Mouse (Mus musculus) G1E (cell line): ENCODE data around the gene Sept8. TPM values are rescaled to one million over a fixed set of nuclear protein-coding genes. Genes with fewer than 3 reads are reported as not detected.

Source experiments
- ATAC-seq: 2 replicates; pipeline ENCODE4 v1.8.0; 2016; ENCODE audit warnings: mild to moderate bottlenecking; ENCODE audit not compliant: insufficient number of reproducible peaks, poor library complexity, low FRiP score, severe bottlenecking; ENCODE audit errors: extremely low read depth
- DNase-seq: peaks from one replicate; pipeline ENCODE4 v3.0.0; 2012; ENCODE audit warnings: low spot score
- H3K27me3 ChIP-seq: 2 replicates; pipeline ENCODE4 v1.6.1; 2012; ENCODE audit warnings: mild to moderate bottlenecking, low read length, inconsistent platforms; ENCODE audit not compliant: insufficient read depth
- H3K36me3 ChIP-seq: replicated peaks from 2 replicates; pipeline ENCODE3; 2012; ENCODE audit warnings: mild to moderate bottlenecking, inconsistent platforms
- H3K4me1 ChIP-seq: 2 replicates; pipeline ENCODE4 v1.6.1; 2012; ENCODE audit warnings: low read depth, low read length, inconsistent platforms, mixed read lengths; ENCODE audit not compliant: insufficient read depth
- H3K4me3 ChIP-seq: 2 replicates; pipeline ENCODE4 v1.5.1; 2012; ENCODE audit warnings: low read depth, mild to moderate bottlenecking, inconsistent platforms, low read length, moderate library complexity, mixed read lengths
- H3K9me3 ChIP-seq: replicated peaks from 2 replicates; pipeline ENCODE4 v1.6.1; 2012; ENCODE audit warnings: inconsistent platforms
- CTCF ChIP-seq: IDR thresholded peaks from 2 replicates; pipeline ENCODE4 v1.5.1; 2012; ENCODE audit warnings: low read depth, low read length, inconsistent platforms, mixed read lengths
- GATA1 ChIP-seq: IDR thresholded peaks from 2 replicates; pipeline ENCODE4 v1.6.1; 2012; ENCODE audit warnings: borderline replicate concordance, low read length, inconsistent platforms, mixed read lengths
- GATA2 ChIP-seq: IDR thresholded peaks from 2 replicates; pipeline ENCODE4 v1.6.1; 2012; ENCODE audit warnings: low read depth, low read length, inconsistent platforms, borderline replicate concordance
- POLR2AphosphoS5 ChIP-seq: IDR thresholded peaks from 2 replicates; pipeline ENCODE4 v1.6.1; 2012; ENCODE audit warnings: low read depth, low read length, inconsistent platforms; ENCODE audit not compliant: insufficient replicate concordance
- TAL1 ChIP-seq: conservative IDR thresholded peaks from 2 replicates; pipeline ENCODE4 v1.6.1; 2012; ENCODE audit warnings: low read depth, low read length, inconsistent platforms, mixed read lengths
- polyA plus RNA-seq: library from polyadenylated mRNA; stranded (reverse); fragments of >175 nt; gene quantifications from 2 replicates; pipeline ENCODE4 v1.2.3, GENCODE M21; 2012
- total RNA-seq, 2 experiments: library from RNA; stranded (forward) in 1 of 2; stranded (reverse) in 1 of 2; fragments of 200-1000 nt in 1 of 2; fragments of >200 nt in 1 of 2; fragmentation: Nextera tagmentation in 1 of 2; gene quantifications; 2 replicates each; pipeline ENCODE4 v1.2.3; 2014 to 2017

Gene Sept8
- total and polyA plus RNA-seq, 3 experiments = 124 to 186 (median 172) TPM

DNA sequence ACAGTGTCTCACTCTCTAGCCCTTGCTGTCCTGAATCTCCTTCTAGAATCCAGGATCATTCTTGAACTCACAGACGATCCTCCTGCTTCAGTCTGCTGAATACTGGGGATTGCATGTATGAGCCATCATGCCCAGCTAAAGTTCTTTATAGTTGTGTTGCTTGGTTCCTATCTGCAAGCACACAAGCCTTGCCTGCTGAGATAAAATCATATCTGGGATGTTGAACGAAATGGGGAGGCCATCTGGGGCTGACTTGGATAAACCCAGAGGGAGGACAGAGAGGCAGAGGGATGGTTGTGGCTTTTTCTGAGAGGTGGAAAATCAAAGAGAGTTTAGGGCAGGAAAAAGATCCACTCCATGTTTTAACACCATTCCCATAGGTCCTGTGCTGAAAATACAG lies 42.9 kb downstream of the Sept8 start:
- peaks cover 3% of the 10 kb centered on the region for H3K36me3 ChIP-seq
- no peaks in the 10 kb centered on the region for H3K27me3 ChIP-seq
- TF ChIP-seq GATA1 (no peak), TAL1 (peak; percentile 59)
- peaks cover 12% of the 10 kb centered on the region for H3K9me3 ChIP-seq
- H3K4me1 ChIP-seq = peaks cover 35% of the 10 kb centered on the region
- DNase-seq (no peak), ATAC-seq (peak; percentile 68)
- no peak overlapping the region for H3K4me3 ChIP-seq

DNA sequence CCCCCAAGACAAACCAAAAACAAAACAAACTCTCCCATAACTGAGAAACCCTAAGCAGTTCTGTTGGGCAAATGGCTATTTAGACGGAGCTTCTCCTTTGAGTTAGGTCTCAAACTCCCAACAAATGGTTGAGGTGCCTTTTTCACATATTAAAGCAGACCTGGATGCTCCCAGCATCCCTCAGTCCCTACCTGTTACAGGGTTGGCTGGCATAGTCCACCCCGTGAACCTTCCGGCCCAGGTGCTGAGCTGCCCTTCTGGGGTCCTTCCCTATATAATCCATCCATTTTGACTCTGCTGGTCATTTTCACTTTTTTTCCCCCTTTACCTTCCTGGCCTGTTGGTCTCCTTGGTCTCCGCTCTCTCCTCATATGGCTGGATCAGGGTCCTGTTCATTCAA lies 47.6 kb downstream of the Sept8 start:
- peaks cover 10% of the 10 kb centered on the region for H3K36me3 ChIP-seq
- no peak for ATAC-seq
- peaks cover 34% of the 10 kb centered on the region for H3K4me1 ChIP-seq
- TF ChIP-seq CTCF = no peak
- no peak for TF ChIP-seq GATA2
- no peak for TF ChIP-seq POLR2AphosphoS5
- no peak for TF ChIP-seq GATA1
- no peak for TF ChIP-seq TAL1
- DNase-seq = no peak
- no peaks in the 10 kb centered on the region for H3K27me3 ChIP-seq
- H3K9me3 ChIP-seq = peaks cover 12% of the 10 kb centered on the region
- peak overlapping the region; percentile 95; the same call in 1 of the 2 replicates for H3K4me3 ChIP-seq

DNA sequence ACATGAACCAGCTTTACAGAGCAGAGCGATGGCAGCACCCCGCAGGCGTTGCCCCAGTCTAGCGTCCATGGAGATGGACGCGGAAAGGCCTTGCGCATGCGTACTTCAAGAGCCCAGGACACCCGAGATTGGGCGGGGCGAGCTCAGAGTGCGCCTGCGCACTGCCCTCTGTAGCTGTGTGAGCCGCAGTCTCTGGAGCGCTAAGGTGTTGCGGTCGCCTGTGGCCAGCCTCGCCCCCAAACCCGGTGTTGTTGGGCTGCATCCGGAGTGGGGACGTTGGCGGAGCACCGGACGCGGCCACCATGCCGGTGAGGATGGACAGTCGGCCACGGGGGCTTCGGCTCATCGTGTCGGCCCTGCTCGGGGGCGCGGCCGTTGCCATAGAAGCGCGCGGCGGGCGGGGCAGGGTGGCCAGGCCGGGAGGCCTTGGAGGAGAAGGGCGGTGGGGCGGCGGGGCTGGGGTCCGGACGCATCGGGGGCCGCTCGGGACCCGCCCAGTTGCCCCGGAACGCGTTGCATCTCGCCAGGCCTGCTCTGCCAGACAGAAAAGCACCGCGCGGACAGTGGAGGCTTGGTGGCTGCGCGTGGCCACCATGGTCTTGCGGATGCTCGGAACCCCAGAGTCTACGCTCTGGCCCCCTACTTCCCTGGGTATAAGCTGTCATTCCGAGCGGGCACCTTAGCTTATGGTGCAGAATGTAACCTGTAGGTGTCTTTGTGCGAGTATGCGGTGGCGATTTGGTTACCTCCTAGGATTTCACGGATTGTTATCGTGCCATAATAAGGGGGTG lies 48.4 kb downstream of the Sept8 start, which contains the start of gene Kif3a:
Kif3a (plus strand) TSS at position 156 of the 791 bp plus-strand sequence.
- ATAC-seq (peak; percentile 83), DNase-seq (peak; percentile 87)
- peaks cover 12% of the 10 kb centered on the region for H3K9me3 ChIP-seq
- no peak for TF ChIP-seq GATA1
- no peak for TF ChIP-seq CTCF
- TF ChIP-seq TAL1 = no peak
- TF ChIP-seq POLR2AphosphoS5 = no peak
- no peak for TF ChIP-seq GATA2
- H3K4me3 ChIP-seq = peak within 1 kb of the TSS; percentile 95
- H3K27me3 ChIP-seq = no peaks in the 10 kb centered on the region
- peaks cover 26% of the 10 kb centered on the region for H3K4me1 ChIP-seq
- H3K36me3 ChIP-seq = peaks cover 10% of the 10 kb centered on the region

DNA sequence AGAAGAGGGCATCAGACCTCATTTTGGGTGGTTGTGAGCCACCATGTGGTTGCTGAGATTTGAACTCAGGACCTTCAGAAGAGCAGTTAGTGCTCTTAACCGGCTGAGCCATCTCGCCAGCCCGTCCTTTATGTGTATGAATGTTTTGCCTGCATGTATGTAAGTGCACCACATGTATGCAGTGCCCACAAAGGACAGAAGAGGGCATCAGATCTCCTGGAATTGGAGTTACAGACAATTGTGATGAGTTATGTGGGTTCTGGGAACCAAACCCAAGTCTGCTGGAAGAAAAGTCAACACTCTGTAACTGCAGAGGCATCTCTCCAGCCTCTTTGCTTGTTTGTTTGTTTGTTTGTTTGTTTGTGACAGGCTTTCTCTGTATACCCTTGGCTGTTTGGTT lies 61.5 kb downstream of the Sept8 start:
- Histone ChIP-seq H3K27me3 (no peaks in the 10 kb centered on the region), H3K36me3 (peaks cover 61% of the 10 kb centered on the region), H3K4me3 (no peak overlapping the region), H3K9me3 (no peaks in the 10 kb centered on the region), H3K4me1 (peaks cover 13% of the 10 kb centered on the region)
- DNase-seq (no peak), ATAC-seq (no peak)
- TF ChIP-seq GATA2 = no peak
- TF ChIP-seq CTCF = 0 out of 2 replicates have a peak, but pooled peaks have one; percentile 10

DNA sequence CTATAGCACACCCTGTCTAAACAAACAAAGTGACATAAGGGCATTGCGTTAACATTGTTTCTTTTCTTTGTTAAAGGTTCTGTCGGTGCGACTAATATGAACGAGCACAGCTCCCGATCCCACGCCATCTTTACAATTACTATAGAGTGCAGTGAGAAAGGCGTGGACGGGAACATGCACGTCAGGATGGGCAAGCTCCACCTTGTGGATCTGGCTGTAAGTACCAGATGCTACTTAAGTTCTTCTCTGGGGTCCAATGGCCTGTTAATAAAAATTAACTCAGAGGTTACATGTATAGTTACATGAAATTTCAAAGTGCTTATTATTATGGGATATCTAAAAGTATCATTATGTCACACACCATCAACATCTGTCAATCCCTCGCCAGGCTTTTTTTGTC lies 64.1 kb downstream of the Sept8 start:
- no peaks in the 10 kb centered on the region for H3K27me3 ChIP-seq
- H3K9me3 ChIP-seq = no peaks in the 10 kb centered on the region
- peaks cover 64% of the 10 kb centered on the region for H3K36me3 ChIP-seq
- TF ChIP-seq GATA2 (no peak), TAL1 (no peak), POLR2AphosphoS5 (no peak), GATA1 (no peak), CTCF (no peak)
- no peak for DNase-seq
- H3K4me3 ChIP-seq = no peak overlapping the region
- H3K4me1 ChIP-seq = peaks cover 30% of the 10 kb centered on the region
- no peak for ATAC-seq

DNA sequence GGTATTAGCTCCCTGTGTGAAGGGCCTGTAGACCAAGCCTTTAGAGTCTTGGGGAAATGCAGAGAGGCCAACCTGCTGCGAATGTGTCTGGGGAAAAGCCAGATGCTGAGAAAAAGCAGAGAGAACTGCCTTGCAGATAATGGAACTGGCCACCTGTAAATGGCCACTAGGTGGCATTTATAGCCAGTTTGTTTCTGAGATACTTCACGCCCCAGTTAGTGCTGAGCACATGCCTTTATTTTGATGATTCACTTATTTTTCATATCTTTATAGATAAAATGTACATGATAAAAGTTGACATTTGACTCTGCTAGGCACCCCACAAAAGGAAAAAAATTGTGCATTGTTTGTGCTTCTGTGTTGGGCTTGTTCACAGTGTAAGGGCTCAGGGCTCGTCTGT lies 65.8 kb downstream of the Sept8 start:
- TF ChIP-seq CTCF = peak; percentile 82
- TF ChIP-seq POLR2AphosphoS5 = no peak
- no peak for TF ChIP-seq GATA1
- no peak for TF ChIP-seq TAL1
- TF ChIP-seq GATA2 = no peak
- Histone ChIP-seq H3K4me1 (peaks cover 30% of the 10 kb centered on the region), H3K27me3 (no peaks in the 10 kb centered on the region), H3K36me3 (peaks cover 66% of the 10 kb centered on the region), H3K4me3 (no peak overlapping the region), H3K9me3 (no peaks in the 10 kb centered on the region)
- DNase-seq (peak; percentile 48), ATAC-seq (no peak; the same call in 1 of the 2 replicates)
